Mouse (Mus musculus): ENCODE measurements around the gene Kcne1.

Kcne1 gene

DNA sequence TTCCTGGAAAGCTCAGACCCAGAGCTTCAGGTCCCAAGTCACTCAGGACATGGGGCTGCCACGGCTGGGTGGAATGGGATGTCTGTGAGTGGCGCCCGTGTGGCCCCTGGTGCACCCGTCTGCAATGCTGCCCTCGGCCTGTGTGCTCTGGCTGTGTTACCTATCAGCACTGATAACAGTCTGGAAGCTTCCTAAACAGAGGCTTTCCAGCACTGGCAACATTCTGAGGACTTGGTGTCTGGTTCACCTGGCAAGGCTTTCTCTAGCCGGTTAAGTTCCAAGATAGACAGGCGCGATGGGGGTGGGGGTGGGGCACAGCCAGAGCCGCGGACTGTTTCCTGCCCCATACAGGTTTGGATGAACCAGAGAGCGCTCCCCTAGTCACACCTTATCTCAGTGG lies 3.3 kb downstream of the Kcne1 start:
- DNase-seq (ENCODE audit: low read depth) = no peak

DNA sequence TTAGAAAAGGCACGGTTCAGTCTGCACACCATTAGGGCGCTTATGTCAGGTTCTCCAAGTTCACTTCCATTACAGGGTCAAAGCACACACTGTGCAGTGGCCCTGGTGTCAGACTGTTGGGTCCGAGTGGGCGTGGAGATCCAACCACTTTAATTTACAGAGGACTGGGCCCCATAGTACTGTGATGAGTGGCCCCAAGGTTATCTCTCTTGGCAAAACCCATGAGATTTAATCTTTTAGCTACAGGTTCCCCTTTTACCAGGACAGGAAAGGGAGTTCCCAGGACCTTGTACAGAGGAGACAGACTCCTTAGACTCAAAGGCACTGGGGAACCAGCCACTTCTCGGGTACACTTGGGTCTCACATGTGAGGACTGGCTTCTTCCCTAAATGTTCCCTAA lies 3.9 kb downstream of the Kcne1 start:
- DNase-seq (ENCODE audit: low read depth) = no peak

DNA sequence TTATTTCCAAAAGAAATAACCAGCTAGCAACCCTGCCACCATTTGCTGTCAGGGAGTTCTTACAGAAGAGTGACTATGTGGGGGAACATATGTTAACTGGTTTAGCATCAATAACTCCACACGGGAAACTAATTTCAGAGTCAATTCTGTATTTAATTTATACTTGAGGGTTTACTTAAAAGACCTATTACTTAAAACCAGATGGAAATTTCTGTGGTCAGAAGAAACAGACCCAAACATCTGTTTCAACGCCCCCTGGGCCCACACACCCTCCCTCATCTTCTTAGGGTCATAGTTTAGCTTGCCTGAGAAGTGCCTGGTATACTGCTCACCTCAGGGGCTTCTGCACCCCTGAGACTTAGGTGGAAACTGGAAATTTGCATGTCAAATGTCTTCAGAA lies 5.4 kb downstream of the Kcne1 start:
- DNase-seq (ENCODE audit: low read depth) = peak; percentile 3

DNA sequence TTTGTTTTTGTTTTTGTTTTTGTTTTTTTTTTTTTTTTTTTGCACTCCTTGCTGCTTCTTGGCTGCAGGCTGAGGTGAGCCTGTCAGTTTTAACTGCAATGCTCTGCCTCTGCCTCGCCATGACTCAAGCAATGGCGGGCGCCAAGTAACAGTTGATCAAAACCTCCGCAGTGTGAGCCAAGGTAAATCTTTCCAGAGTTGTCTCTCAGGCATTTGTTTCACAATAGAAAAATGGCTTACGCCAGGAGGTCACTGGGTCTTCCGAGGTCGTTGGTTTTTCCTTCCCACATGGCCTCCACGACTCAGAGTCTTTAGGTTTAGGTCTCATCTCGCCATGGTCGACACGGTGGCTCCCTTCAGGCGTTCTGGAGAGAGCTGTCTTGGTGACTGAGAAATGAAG lies 6.0 kb downstream of the Kcne1 start:
- DNase-seq (ENCODE audit: low read depth) = peak; percentile 32

DNA sequence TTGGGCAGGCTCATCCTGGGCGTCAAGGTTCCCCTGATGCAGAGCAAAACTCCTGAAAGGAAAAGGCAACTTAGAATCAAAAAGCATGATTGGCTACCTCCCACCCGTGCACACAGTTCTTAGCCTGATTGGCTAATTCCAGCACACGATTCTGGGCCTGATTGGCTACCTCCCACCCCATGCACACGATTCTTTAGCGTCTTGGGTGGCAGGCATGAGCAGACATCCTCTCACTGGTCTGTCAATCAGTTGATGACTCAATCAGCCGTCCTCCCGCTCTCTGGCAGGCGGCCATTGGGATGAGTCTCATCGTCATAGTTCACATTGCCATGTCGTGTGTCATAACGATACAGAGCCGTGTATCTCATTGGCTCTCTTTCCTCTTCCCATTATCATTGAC lies 10.3 kb downstream of the Kcne1 start:
- peak; percentile 8 for DNase-seq (ENCODE audit: low read depth)

DNA sequence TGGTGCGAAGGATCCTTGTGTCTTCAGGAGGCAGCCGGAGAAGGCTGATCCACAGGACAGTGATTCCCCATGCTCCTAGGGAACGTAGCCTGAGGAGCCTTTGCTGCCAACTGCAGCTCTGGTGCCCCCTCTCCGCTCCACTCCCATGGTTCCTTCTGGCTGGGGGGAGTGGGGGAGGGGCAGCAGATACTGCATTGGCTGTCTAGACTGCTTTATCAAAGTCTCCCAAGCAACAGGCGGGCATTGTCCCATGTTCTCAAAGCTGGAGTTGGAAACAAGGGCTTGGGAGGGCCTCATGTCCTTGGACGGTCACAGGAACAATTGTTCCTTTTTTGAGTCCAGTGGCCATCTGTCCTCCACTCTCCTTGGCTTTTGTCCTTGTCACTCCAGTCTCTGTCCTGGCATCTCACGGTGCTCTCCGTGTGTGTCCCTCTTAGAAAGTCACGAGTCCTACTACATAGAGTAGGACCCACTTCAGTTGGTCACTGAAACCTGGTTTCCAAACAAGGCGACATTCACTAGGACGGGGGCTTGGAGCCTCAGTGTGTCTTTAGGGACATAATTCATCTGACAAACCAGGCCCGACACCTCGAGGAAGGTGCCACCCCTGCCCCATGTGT lies 12.9 kb downstream of the Kcne1 start:
- DNase-seq (ENCODE audit: low read depth) = no peak

DNA sequence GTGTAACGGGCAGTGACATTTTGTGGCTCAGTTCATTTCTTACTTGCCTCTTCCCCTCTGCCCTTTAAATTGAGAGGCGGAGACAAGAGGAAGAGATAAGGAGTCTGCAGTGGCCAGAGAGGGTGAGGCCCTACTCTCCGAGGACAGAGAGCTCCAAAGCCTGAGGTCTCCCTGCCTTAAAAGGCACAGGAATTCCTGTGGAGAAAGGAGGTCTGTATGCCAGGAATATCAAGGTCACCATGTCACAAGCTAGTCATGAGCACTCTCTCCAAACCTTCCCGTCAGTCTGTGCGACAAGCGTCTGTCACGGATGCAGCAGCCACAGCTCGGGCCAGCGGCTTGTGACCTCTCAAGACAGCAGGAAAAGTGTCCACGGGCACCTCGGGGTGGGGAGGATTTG lies 14.1 kb downstream of the Kcne1 start:
- no peak for DNase-seq (ENCODE audit: low read depth)

DNA sequence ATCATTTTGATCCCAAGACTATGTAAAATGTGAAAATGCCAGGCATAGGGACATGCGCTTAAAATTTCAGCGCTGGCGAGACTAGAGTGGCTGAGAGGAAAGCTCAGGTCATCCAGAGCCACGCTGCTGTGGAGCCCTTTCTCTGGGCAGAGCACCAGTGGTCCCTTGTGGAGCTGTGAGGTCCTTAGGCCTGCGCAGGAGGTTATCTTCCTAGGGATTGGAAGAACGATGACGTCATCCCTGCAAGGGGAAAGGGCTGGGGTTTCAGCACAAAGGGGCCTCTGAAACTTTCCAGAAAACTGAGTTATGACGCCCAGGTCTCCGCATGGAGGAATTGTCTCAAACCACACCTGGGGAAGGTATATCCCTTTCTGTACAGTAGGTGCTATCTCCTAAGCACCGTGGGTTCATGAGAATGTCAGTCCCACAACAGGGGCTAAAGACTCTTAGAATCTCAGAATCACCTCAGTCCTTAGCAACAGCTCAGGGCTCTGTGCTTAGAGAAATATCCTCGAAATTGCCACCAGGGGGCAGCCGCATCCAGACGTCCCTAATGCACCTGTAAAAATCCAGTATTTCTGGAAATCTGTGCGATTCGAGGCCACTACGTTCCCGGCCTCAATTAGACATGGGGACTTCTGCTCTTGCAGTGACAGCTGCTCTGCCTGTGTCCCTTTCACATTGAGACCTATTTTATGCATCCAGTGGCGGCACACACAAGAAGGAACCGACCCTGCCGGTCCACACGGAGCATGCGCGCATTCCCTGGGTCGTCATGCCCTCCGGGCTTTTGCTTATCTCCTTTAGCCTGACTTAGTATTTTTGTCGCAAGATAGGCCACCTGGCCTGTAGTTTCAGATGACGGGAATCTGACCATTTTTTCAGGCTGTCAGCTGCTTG lies 18.4 kb downstream of the Kcne1 start:
- DNase-seq (ENCODE audit: low read depth) = peak; percentile 82

DNA sequence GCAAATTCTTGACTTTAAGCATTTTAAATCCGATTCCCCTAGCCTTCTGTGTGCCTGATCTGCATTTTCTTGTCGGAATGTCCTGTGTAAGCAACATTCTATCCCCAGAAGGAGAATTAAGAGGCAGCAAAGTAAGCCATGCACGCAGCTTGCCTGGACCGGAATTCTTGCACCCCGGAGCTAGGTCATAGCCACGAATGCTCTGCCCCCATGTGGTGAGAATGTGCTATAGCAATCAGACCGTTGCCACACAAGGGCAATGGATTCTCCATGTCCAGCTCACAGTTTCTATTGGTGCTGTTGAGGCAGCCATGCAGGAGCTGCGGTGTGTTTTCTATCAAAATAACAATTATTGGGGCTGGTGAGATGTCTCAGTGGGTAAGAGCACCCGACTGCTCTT lies 23.0 kb downstream of the Kcne1 start:
- peak; percentile 78 for DNase-seq (ENCODE audit: low read depth)

DNA sequence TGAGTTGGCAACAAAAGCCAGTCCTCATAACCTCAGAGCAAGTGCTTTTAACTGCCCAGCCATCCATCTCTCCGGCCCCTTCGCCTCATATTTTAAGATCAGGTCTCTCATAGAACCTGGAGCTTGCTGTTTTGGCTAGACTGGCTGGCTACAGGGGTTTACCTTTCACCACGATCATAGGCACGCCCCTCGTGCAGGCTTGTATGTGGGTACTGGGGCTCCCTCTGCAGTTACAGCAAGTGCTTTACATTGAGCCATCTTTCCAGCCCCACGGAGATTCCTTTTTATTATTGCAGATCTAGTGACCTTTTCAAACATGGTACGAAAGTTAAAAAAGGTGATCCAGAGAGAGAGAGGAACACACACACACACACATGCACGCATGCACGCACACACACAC lies 24.7 kb downstream of the Kcne1 start:
- DNase-seq (ENCODE audit: low read depth) = peak; percentile 38

DNA sequence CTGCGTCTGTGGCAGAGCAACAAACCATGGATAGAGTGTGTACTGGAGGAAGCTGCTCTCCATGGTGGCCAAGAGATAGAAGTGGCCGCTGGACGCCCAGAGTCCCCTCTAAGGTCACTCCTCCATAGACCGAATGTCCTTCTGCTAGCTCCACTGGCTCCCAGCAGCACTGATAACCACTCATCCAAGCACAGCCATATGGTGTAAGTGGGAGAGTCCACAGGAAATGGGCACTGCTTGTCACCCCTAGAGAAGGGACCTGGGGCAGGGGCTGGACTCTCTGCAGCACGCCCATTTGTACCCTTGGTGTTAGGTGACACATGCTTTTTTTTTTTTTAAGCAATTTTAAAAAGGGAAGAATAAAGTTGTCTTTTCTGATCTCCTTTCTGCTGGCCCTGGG lies 28.3 kb downstream of the Kcne1 start:
- no peak for DNase-seq (ENCODE audit: low read depth)

DNA sequence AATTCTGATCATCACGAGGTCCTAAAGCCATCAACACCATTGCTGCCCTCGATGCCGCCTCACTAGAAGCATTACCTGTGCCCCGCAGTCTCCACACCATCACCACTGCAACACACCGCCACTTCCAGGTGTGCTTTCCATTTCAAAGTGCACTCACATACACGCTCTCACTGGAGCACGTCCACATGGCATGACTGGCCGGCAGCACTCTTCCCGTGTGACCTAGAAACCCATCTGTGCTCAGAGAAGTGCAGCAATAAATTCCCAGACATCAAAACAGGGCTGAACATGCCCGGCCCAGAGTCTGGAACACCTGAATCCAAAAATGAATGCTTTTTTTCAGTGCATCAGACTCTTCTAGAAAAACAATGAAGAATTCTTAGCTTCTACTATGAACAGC lies 31.4 kb downstream of the Kcne1 start:
- no peak for DNase-seq (ENCODE audit: low read depth)

DNA sequence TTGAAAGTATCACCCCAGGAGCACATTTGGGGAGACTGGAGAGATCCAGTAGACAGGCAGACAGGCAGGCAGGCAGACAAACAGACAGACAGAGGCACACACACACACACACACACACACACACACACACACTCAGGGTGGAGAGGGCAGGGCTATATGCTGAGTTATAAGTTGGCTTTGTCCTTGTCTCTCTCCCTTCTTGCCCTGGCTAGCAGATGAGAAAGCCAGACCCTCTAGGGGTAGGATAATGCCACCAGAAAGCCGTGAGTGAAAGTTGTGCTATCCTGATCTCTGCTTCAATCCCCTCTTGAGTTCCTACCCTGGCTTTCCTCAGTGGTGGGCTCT lies 34.2 kb downstream of the Kcne1 start:
- DNase-seq (ENCODE audit: low read depth) = no peak

DNA sequence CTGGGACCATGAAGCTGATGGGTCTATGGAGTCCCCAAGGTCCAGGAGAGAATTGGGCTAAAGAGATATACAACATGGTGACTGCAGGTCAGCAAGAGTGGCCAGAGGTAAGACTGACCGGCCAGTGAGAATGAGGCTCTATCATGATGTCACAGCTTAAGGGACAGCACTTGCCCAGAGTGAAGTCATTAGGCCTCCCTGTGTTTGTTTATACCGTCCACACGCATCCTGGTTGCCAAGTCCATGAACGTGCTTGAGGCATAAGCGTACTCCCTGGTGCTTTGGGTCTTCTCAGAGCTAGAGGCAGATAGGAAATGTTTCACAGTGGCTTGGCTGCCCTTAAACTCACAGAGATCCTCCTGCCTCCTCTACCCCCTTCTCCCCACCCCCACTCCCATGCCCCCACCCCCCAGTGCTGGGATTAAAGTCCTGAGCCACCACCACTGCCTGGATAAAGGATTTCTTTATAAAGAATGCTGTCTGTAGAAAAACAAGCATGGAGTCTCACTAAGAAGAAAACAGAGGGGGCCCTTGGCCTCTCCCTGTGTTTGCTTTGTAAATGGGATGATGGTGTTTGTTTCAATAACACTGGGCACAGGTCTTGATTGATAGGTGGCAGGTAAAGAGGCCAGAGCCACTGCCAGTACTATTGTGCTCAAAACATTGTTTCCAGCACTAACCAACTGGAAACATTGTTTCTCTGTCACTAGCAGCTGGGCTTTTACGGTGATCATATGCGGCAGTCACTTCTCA lies 34.8 kb downstream of the Kcne1 start:
- DNase-seq (ENCODE audit: low read depth) = peak; percentile 14

DNA sequence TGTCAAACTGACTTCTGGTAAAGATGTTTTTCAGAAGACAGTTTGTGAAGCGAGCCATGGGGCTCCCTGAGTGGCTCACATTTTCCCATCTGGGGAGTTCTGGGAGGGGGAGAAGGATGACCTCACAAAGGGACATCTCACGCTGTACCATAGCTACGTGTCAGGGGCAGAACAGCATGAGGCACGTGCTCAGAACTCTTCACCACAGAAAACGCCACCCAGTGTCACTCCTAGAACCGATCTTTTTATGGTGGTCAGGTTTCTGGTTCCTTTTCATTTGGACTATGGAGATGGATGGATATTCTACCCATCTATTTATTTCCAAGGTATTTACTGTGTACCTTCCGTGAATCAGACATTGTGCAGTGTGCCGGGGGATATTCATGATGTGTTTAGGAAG lies 37.9 kb downstream of the Kcne1 start, which contains the start of gene Fam243:
Gene Fam243 (minus strand): TSS at position 101 of the 400 bp plus-strand sequence.
- DNase-seq (ENCODE audit: low read depth) = no peak

DNA sequence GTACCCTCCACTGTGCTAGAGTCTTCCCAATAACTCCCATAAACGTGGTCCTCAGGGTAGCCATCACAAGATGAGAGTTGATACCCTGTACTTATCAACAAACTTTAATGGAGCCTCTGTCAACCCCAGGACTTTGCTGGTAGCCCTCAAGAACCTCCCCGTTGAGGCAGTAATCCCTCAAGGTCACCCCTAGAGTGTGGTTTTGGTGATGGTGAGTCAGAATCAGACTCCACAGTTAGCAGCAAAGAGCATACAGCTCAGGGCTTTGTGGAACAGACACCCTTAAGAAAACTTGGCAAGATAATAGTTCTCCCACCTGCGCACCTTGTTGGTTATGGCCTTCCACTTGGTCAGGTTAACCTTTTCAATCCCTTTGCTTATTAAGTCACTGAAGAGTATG lies 38.9 kb downstream of the Kcne1 start:
- no peak for DNase-seq (ENCODE audit: low read depth)

DNA sequence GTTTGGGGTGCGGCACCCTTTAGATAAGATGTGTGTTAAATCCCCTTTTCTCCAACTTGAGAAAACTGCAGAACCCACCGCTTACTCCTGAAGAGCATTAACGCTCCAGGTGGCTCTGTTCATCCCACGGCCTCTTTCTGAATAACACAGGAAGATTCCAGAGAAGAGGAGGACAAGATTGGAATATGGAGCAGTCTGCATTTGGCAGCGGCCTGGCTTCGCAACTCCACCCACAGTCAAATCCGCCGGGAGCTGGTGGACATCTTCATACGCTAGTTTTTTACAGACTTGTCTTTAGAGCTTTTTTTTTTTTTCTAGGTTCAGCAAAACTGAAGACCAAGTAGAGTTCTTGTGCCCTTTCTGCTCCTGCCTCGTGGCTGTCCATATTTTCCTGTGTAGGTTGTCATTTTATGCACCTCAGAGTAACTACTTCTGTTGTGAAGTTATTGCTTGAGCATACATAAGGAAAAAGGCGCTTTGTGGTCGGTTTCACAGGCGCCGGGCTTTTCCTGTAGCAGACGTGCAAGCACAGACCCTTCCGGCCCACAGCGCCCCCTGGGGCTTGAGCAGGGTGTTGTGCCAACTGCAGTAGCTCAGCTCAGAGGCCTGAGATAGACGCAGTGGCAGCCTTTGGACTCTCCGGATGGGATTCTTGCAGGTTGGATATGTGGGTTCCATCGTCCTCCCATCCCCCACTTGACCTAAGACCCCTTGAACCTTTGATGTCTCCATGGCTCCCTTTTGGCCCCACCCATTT lies 39.7 kb downstream of the Kcne1 start:
- DNase-seq (ENCODE audit: low read depth) = peak; percentile 22

DNA sequence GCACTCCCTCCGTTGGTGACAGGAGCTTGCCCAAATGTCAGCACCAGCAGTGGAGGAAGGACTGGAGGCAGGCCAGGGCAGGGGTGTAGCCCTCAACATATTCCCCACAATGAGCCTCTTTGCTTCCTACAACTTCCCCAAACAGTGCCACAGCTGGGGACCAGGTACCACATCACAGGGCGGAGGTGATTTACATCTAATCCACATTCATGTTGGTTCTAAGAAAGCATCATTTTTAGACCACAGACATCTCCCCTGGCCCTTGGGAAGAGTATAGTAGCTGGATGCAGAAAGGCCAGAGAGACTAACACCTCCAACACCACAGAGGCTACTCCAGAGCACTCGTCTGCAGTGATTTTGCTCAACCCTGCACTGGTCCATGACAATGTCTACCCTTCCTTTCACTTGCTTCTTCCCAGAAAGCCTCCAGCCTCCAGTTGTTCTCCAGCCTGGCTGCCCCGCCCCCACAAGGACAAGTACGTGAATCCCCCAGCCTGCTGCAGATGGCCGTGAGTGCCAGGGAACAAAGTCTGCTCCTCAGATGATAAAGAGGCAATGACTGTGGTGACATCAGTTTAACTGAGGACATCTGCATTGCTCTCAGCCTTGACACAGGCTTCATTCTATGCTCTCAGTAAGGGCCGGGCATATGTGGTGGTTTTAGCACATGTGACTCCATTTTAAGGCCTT lies 43.1 kb downstream of the Kcne1 start:
- no peak for DNase-seq (ENCODE audit: low read depth)

DNA sequence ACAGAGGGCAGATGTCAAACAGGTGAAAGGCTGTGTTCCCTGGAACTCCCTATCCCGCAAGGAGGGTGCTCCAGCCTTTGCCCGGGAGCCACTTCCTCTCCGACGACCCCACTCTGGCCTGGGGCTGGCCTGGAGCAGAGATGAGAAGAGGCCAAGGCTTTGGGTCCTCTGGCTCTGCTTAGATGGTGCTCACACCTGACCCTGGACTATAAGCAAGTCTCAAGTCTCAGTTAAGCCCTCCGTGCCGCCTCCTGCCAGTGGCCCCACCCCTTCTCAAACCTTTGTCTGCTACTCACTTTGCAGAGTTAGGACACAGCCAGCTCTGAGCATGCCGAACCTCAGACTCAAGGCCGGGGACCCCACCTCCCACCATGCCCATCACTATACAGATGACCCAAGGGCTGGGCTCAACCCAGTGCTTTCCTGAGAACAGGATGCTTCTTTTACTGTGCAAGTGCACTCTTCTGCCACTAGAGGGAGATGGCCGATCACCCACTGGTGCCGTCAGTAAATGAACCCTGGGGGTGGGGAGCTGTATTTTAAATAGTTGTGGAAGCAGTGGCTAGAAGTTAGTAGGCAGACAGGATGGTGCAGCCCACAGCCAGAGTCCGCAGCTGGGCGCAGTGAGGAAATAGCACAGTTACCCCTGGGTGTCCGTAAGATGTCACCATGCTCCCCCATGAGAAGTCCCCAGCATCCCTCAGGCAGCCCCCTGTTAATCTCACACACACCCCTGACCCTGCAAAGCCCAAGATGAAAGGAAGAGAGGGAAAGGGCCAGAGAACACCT lies 45.1 kb downstream of the Kcne1 start:
- DNase-seq (ENCODE audit: low read depth) = peak; percentile 69

DNA sequence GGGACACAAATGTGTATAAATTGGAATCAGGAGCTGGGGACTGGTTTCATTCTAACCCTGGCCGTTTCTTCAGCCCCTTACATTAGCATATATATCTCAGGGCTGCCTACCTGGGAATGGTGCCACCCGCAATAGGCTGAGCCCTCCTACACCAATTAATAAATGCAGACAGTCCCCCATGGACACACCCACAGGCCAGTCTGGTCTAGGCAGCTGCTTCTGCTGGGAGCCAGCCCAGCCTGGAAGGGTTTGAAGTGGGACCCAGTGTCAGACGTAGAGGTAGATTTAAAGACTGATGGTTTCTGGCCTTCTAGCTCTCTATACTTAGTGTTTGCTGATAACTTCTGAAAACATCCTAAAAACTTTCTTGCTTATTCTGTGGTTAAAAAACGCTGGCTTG lies 50.1 kb downstream of the Kcne1 start:
- DNase-seq (ENCODE audit: low read depth) = no peak

DNA sequence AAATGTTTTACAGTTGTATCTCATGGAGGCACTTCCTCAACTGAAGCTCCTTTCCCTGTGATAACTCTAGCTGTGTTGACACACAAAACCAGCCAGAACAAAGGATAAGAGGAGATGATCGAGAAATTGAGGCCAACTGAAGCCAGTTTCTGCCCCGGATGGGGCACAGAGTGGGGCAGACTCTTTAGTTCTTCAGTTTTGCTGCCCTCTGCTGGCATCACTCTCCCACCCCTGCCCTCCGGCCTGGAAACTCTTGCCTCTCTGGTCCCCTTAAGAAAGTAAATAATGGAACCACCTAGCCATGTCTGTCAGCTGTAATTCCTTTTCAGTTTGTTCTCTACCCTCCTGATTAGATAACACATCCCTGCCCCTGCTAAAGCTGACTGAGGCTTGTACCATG lies 51.3 kb downstream of the Kcne1 start:
- peak; percentile 5 for DNase-seq (ENCODE audit: low read depth)
